Mouse (Mus musculus) midbrain, embryonic 11.5 days (tissue): ENCODE results near the gene Il3ra. TPM values are rescaled to one million over a fixed set of nuclear protein-coding genes. Genes with fewer than 3 reads are reported as not detected.

ENCODE experiments used
- ATAC-seq: fragments of 200-750 bp; cut with Nextera tagmentation; 2 replicates; pipeline ENCODE4 v1.8.0; 2017; ENCODE audit warnings: moderate TSS enrichment, moderate library complexity; ENCODE audit not compliant: low FRiP score
- DNase-seq: peaks from one replicate; pipeline ENCODE4 v3.0.0; 2015; ENCODE audit warnings: low spot score; ENCODE audit errors: missing footprints
- H3K27ac ChIP-seq: fragments of 300-500 bp; sonication (generic); 2 replicates; pipeline ENCODE4 v1.5.1; 2014; ENCODE audit warnings: low read depth, low read length
- H3K27me3 ChIP-seq: fragments of 300-500 bp; sonication (generic); 2 replicates; pipeline ENCODE4 v1.6.1; 2014; ENCODE audit warnings: mild to moderate bottlenecking, low read length, moderate library complexity, mixed read lengths; ENCODE audit not compliant: control insufficient read depth, insufficient read depth
- H3K36me3 ChIP-seq: fragments of 300-500 bp; sonication (generic); 2 replicates; pipeline ENCODE4 v1.6.1; 2014; ENCODE audit warnings: mild to moderate bottlenecking, low read length, moderate library complexity, mixed read lengths; ENCODE audit not compliant: control insufficient read depth, insufficient read depth
- H3K4me1 ChIP-seq: fragments of 300-500 bp; sonication (generic); 2 replicates; pipeline ENCODE4 v1.6.1; 2014; ENCODE audit warnings: low read length; ENCODE audit not compliant: control insufficient read depth, insufficient read depth
- H3K4me2 ChIP-seq: fragments of 300-500 bp; sonication (generic); 2 replicates; pipeline ENCODE4 v1.6.1; 2014; ENCODE audit warnings: mild to moderate bottlenecking, moderate library complexity
- H3K4me3 ChIP-seq: fragments of 300-500 bp; sonication (generic); 2 replicates; pipeline ENCODE4 v1.5.1; 2014; ENCODE audit warnings: low read depth, low read length
- H3K9ac ChIP-seq: fragments of 300-500 bp; sonication (generic); 2 replicates; pipeline ENCODE4 v1.6.1; 2014; ENCODE audit warnings: low read length
- H3K9me3 ChIP-seq: fragments of 300-500 bp; sonication (generic); 2 replicates; pipeline ENCODE4 v1.6.1; 2016; ENCODE audit warnings: low read length; ENCODE audit not compliant: control insufficient read depth
- WGBS: fragments of 180-500 bp; shearing (Covaris S2); extraction: QIAGEN DNeasy Blood & Tissue Kit; methylation state at CpG from one replicate; pipeline ENCODE4 v1.1.7; 2014; 5-methylcytosine and 5-hydroxymethylcytosine counted together
- polyA plus RNA-seq: library from polyadenylated mRNA; unstranded; fragments of >200 nt; fragmentation: Nextera tagmentation; extraction: Ambion mirVana; gene quantifications from 2 replicates; pipeline ENCODE4 v1.2.1, GENCODE M21; 2014

The Il3ra gene
- polyA plus RNA-seq, 1 experiment from 2014 or later: 2.7 TPM

- Histone ChIP-seq H3K9me3 (peaks cover 49% of the 10 kb centered on the region; the same call in 1 of the 2 replicates), H3K4me3 (no peak overlapping the region), H3K4me2 (no peak overlapping the region), H3K9ac (no peak overlapping the region), H3K27ac (no peak overlapping the region), H3K27me3 (no peaks in the 10 kb centered on the region), H3K36me3 (0 out of 2 replicates have a peak, but pooled peaks cover 2% of the 10 kb centered on the region), H3K4me1 (no peaks in the 10 kb centered on the region)
- DNase-seq (peak; percentile 95), ATAC-seq (peak; percentile 28)
- WGBS: 91% methylated on average over 8 of the region's 8 CpGs
Measured at GRCm38 (mm10) chr14:14353740-14354510, 7.8 kb downstream of the Il3ra start.

DNA sequence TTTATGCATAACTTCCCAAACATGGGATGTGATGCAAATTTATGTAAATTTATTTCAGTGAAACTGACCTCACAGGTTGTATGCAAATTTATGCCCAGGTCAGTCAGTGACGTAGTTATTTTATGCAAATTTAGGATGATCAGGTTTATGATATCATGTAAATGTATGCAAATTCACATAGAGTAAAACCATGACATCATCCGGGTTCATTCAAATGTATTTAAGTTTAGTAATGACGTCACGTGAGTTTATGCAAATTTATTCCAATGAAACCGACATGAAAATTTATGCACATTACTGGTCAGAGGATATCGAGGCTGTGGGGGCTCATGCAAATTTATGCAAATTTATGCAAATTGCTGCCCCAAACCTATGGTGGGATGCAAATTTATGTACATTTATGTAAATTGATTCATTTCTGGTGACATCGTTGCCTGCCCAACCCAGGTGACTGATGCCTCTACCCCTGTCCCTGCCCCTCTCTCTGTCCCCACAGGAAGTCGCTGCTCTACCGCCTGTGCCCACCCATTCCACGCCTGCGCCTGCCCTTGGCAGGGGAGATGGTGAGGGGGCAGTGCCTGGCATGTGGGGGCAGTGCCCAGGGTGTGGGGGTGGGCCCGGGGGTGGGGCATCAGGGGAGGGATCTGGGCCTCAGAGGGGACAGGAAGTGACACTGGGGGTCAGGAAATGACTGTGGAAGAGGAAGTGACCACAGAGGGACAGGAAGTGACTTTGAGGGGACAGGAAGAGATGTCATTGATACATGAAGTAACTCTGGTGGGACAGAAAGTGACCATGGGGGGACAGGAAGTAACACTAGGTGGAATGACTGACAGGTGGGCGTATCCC, 8.7 kb downstream of the Il3ra start:
- DNase-seq (peak; percentile 86), ATAC-seq (peak; percentile 41)
- Histone ChIP-seq H3K4me1 (no peaks in the 10 kb centered on the region), H3K4me2 (no peak overlapping the region), H3K27ac (no peak overlapping the region), H3K9me3 (peaks cover 41% of the 10 kb centered on the region; the same call in 1 of the 2 replicates), H3K4me3 (no peak overlapping the region), H3K36me3 (no peaks in the 10 kb centered on the region), H3K9ac (no peak overlapping the region), H3K27me3 (no peaks in the 10 kb centered on the region)
- 92% methylated on average over 13 of the region's 13 CpGs for WGBS

DNA sequence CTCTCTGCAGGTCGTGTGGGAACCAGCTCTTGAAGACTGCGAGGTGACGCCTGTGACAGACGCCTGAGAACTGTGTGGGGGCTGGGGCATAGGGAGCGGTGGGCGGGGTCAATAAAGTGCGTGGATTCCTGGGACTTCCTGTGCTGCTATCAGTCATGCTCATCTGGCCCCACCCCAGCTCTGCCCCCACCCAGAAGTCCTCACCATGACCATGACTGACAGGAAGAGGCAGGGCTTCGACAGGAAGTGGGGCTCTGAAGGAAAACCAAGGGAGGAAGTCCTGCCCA, 9.2 kb downstream of the Il3ra start:
- no peaks in the 10 kb centered on the region for H3K4me1 ChIP-seq
- H3K36me3 ChIP-seq: no peaks in the 10 kb centered on the region
- WGBS: 92% methylated on average over 8 of the region's 8 CpGs
- no peak for DNase-seq
- no peak overlapping the region for H3K27ac ChIP-seq
- H3K27me3 ChIP-seq: no peaks in the 10 kb centered on the region
- no peak overlapping the region for H3K4me2 ChIP-seq
- ATAC-seq: peak; percentile 19; the same call in 1 of the 2 replicates
- no peak overlapping the region for H3K9ac ChIP-seq
- no peak overlapping the region for H3K4me3 ChIP-seq
- H3K9me3 ChIP-seq: peaks cover 36% of the 10 kb centered on the region; the same call in 1 of the 2 replicates

GRCm38 (mm10) chr14:14395535-14395934, 49.5 kb downstream of the Il3ra start:
- H3K36me3 ChIP-seq: no peaks in the 10 kb centered on the region
- no peaks in the 10 kb centered on the region; the same call in 1 of the 2 replicates for H3K9me3 ChIP-seq
- DNase-seq (no peak), ATAC-seq (no peak)
- no peak overlapping the region for H3K4me2 ChIP-seq
- 90% methylated on average over 1 of the region's 1 CpGs for WGBS
- no peaks in the 10 kb centered on the region for H3K4me1 ChIP-seq
- H3K27ac ChIP-seq: no peak overlapping the region
- H3K4me3 ChIP-seq: no peak overlapping the region
- H3K9ac ChIP-seq: no peak overlapping the region
- H3K27me3 ChIP-seq: no peaks in the 10 kb centered on the region

DNA sequence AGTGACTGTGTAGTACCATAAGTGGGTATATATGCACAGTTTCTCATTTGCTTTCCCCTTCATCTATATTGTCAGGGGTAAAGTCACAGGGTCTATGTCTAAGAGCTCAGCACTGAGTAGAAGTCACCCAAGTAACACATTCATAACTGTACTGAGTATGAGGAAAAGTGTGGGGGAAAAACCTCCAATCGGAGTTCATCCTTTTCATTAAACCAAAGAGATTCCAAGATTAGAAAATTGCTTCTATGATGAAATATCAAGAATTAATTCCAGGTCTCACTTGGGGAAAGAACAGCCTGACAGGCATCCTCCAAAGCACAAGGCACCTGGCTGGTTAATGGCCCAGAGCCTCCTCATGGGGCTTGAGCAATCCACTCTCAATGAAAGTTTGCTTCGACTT, 54.9 kb downstream of the Il3ra start, which contains the start of gene Olfr721-ps1:
Olfr721-ps1 (plus strand) TSS at position 301 of the 400 bp plus-strand sequence.
- 84% methylated on average over 2 of the region's 2 CpGs for whole genome bisulfite sequencing
- H3K4me2 ChIP-seq: no peak within 1 kb of the TSS
- no peak for ATAC-seq

More for the DNA sequence above, 54.9 kb downstream of the Il3ra start, which contains the start of gene Olfr721-ps1:
- no peak within 1 kb of the TSS for H3K9ac ChIP-seq
- H3K36me3 ChIP-seq: no peaks in the 10 kb centered on the region
- H3K4me3 ChIP-seq: no peak within 1 kb of the TSS
- no peaks in the 10 kb centered on the region; the same call in 1 of the 2 replicates for H3K9me3 ChIP-seq
- H3K27me3 ChIP-seq: no peaks in the 10 kb centered on the region
- no peaks in the 10 kb centered on the region for H3K4me1 ChIP-seq
- no peak within 1 kb of the TSS for H3K27ac ChIP-seq
- DNase-seq: no peak

Other genes with a start within 250 kb of the Il3ra start
- 319 and 342 TPM in 2 replicates for gene Psmd6, start 225.3 kb upstream of the Il3ra start, polyA plus RNA-seq
- not detected in 2 replicates for gene Olfr720, start 159.4 kb upstream of the Il3ra start, polyA plus RNA-seq
- gene Olfr31, start 23.4 kb upstream of the Il3ra start, polyA plus RNA-seq: not detected in 2 replicates
- gene Olfr721-ps1, start 55.0 kb downstream of the Il3ra start, polyA plus RNA-seq: not detected in 2 replicates